Mouse (Mus musculus): ENCODE data around the gene Mrpl40.

The Mrpl40 gene

DNA sequence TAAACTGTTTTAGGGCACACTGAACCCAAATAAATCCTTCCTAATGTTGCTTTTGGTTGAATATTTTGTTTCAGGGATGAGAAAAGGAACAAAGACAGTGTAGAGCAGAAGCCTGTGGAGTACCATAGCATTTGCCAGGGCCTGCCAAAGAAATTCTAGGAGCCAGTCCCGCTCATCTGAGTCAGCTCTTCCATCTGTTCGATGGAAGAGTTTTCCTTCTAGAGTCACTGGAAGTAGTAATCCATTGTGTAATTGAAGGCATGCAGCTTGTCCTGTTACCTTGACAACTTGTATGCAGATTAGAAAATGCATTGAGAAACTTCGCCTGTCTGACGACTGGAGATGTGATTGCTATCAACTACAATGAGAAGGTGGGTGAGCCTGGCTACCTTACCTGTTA, 53.7 kb downstream of the Mrpl40 start:
- no peak for DNase-seq

DNA sequence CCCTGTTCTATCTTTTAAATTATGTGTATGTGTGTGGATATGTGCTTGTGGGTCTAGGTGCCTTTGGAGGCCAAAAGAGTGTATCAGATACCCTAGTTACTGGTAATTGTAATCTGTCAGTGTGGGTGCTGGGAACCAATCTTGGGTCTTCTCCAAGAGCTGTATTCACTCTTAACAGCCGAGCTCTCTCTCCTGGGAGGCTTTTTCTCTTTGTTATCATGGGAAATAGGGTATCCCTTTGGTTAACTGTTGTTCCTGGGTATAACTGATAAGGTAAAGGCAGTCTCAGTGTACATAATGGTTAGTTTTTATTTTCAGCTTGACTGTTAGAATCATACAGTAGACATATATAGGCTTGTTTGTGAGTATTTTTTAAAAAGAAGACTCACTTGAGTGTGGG, 54.3 kb downstream of the Mrpl40 start:
- DNase-seq, result no peak

Data from kidney, postnatal 4 days (tissue).